Mouse (Mus musculus): ENCODE data around the gene Degs1. TPM values are rescaled to one million over a fixed set of nuclear protein-coding genes. Genes with fewer than 3 reads are reported as not detected.

The Degs1 gene
- polyA plus RNA-seq, 1 experiment = 34.6 TPM

DNA sequence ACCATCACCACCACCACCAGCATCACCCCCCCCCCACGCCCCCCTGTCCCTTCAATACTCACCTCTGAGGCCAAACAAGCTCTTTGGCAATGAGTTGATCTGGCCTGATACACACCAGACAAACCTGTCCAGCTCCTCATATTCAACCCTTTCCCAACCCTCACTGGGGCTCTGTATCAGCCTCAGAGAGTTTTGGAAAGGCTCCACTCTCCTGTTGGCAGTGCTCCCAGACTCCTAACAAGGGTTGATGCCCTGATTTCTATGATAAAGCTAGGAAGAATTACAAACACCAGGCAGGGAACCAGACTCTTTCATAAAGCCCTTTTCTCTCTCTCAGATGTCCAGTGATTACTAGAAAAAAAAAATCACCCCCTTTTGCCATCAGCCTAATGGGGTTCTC lies 45.2 kb downstream of the Degs1 start:
- Histone ChIP-seq H3K36me3 (ENCODE audit: control insufficient read depth, insufficient read depth, low read length) (no peaks in the 10 kb centered on the region), H3K27me3 (ENCODE audit: control insufficient read depth, insufficient read depth, low read length) (no peaks in the 10 kb centered on the region), H3K27ac (ENCODE audit: insufficient read depth, low read length) (no peak overlapping the region), H3K4me1 (ENCODE audit: control insufficient read depth, insufficient read depth, insufficient read length) (no peaks in the 10 kb centered on the region), H3K4me3 (ENCODE audit: extremely low read depth, insufficient read depth, insufficient read length) (no peak overlapping the region)
- no peak for DNase-seq (ENCODE audit: low read depth in 1 of 2, low spot score in 2 of 2)
- TF ChIP-seq POLR2A (IDR thresholded peaks at IDR 0.05; ENCODE audit: low read depth, low read length) (no peak), CTCF (IDR thresholded peaks at IDR 0.05; ENCODE audit: extremely low read depth, insufficient read depth, insufficient read length, insufficient replicate concordance) (no peak)
- 84% methylated on average over 1 of the region's 1 CpGs for whole genome bisulfite sequencing

- whole genome bisulfite sequencing = 37% methylated on average over 4 of the region's 4 CpGs
- Histone ChIP-seq H3K4me3 (ENCODE audit: extremely low read depth, insufficient read depth, insufficient read length) (no peak overlapping the region), H3K36me3 (ENCODE audit: control insufficient read depth, insufficient read depth, low read length) (no peaks in the 10 kb centered on the region), H3K27me3 (ENCODE audit: control insufficient read depth, insufficient read depth, low read length) (no peaks in the 10 kb centered on the region), H3K4me1 (ENCODE audit: control insufficient read depth, insufficient read depth, insufficient read length) (no peaks in the 10 kb centered on the region), H3K27ac (ENCODE audit: insufficient read depth, low read length) (no peak overlapping the region)
- no peak for DNase-seq (ENCODE audit: low read depth in 1 of 2, low spot score in 2 of 2)
- TF ChIP-seq POLR2A (IDR thresholded peaks at IDR 0.05; ENCODE audit: low read depth, low read length) (no peak), CTCF (IDR thresholded peaks at IDR 0.05; ENCODE audit: extremely low read depth, insufficient read depth, insufficient read length, insufficient replicate concordance) (no peak)
Measured at GRCm38 (mm10) chr1:182235174-182235573, 47.4 kb downstream of the Degs1 start.

- WGBS = 60% methylated on average over 4 of the region's 4 CpGs
- H3K36me3 ChIP-seq (ENCODE audit: control insufficient read depth, insufficient read depth, low read length) = no peaks in the 10 kb centered on the region
- DNase-seq (ENCODE audit: low read depth in 1 of 2, low spot score in 2 of 2) = no peak
- H3K27ac ChIP-seq (ENCODE audit: insufficient read depth, low read length) = no peak overlapping the region
- no peaks in the 10 kb centered on the region for H3K27me3 ChIP-seq (ENCODE audit: control insufficient read depth, insufficient read depth, low read length)
- TF ChIP-seq POLR2A (IDR thresholded peaks at IDR 0.05; ENCODE audit: low read depth, low read length) = no peak
- no peak for TF ChIP-seq CTCF (IDR thresholded peaks at IDR 0.05; ENCODE audit: extremely low read depth, insufficient read depth, insufficient read length, insufficient replicate concordance)
- no peak overlapping the region for H3K4me3 ChIP-seq (ENCODE audit: extremely low read depth, insufficient read depth, insufficient read length)
- no peaks in the 10 kb centered on the region for H3K4me1 ChIP-seq (ENCODE audit: control insufficient read depth, insufficient read depth, insufficient read length)
Measured at GRCm38 (mm10) chr1:182229381-182229780, 53.2 kb downstream of the Degs1 start.

GRCm38 (mm10) chr1:182227141-182227963 lies 55.3 kb downstream of the Degs1 start:
- H3K27me3 ChIP-seq (ENCODE audit: control insufficient read depth, insufficient read depth, low read length) = no peaks in the 10 kb centered on the region
- no peaks in the 10 kb centered on the region for H3K36me3 ChIP-seq (ENCODE audit: control insufficient read depth, insufficient read depth, low read length)
- H3K4me1 ChIP-seq (ENCODE audit: control insufficient read depth, insufficient read depth, insufficient read length) = no peaks in the 10 kb centered on the region
- 73% methylated on average over 12 of the region's 12 CpGs for WGBS
- DNase-seq (ENCODE audit: low read depth in 1 of 2, low spot score in 2 of 2) = no peak
- no peak for TF ChIP-seq POLR2A (IDR thresholded peaks at IDR 0.05; ENCODE audit: low read depth, low read length)
- TF ChIP-seq CTCF (IDR thresholded peaks at IDR 0.05; ENCODE audit: extremely low read depth, insufficient read depth, insufficient read length, insufficient replicate concordance) = no peak
- H3K4me3 ChIP-seq (ENCODE audit: extremely low read depth, insufficient read depth, insufficient read length) = no peak overlapping the region
- no peak overlapping the region for H3K27ac ChIP-seq (ENCODE audit: insufficient read depth, low read length)

DNA sequence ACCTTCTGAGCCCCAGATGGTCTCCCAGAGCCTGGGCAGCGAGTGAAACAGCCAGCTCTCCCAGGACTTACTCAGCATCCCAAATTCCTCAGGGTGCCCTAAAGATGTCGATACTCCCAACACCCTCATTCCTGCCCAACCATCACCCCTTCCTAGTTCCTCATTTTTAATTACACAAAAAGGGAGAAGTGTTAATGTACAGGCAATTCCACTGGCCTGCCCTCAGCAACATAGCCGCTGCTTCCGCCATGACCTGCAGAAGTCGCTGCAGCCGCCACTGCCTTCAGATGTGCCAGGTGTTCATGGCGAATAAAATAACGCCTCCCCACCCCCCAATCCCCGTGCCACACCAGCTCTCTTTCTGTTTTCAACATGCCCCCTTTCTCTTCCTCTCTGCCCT lies 56.3 kb downstream of the Degs1 start:
- Histone ChIP-seq H3K4me3 (ENCODE audit: extremely low read depth, insufficient read depth, insufficient read length) (no peak overlapping the region), H3K27ac (ENCODE audit: insufficient read depth, low read length) (no peak overlapping the region)
- 91% methylated on average over 9 of the region's 9 CpGs for WGBS

More for the DNA sequence above, 56.3 kb downstream of the Degs1 start:
- Histone ChIP-seq H3K27me3 (ENCODE audit: control insufficient read depth, insufficient read depth, low read length) (no peaks in the 10 kb centered on the region), H3K36me3 (ENCODE audit: control insufficient read depth, insufficient read depth, low read length) (no peaks in the 10 kb centered on the region), H3K4me1 (ENCODE audit: control insufficient read depth, insufficient read depth, insufficient read length) (no peaks in the 10 kb centered on the region)
- DNase-seq (ENCODE audit: low read depth in 1 of 2, low spot score in 2 of 2) = no peak
- no peak for TF ChIP-seq CTCF (IDR thresholded peaks at IDR 0.05; ENCODE audit: extremely low read depth, insufficient read depth, insufficient read length, insufficient replicate concordance)

Other genes with a start within 250 kb of the Degs1 start
- gene Srp9, start 158.1 kb downstream of the Degs1 start, polyA plus RNA-seq (2012; rRNA removed) = 27.1 and 27.5 TPM in 2 replicates
- gene Vmn1r1, start 118.3 kb downstream of the Degs1 start, polyA plus RNA-seq (2012; rRNA removed) = not detected in 2 replicates
- 7.3 and 10.4 TPM in 2 replicates for gene Fbxo28, start 58.8 kb upstream of the Degs1 start, polyA plus RNA-seq (2012; rRNA removed)
- gene Trp53bp2, start 126.4 kb upstream of the Degs1 start, polyA plus RNA-seq (2012; rRNA removed) = 8.9 and 11.2 TPM in 2 replicates
- gene Capn2, start 234.8 kb upstream of the Degs1 start, polyA plus RNA-seq (2012; rRNA removed) = 11.7 and 14.0 TPM in 2 replicates

Measured in spleen, adult 2 months (tissue).